Mouse (Mus musculus): ENCODE data around the gene Zic1. TPM values are rescaled to one million over a fixed set of nuclear protein-coding genes. Genes with fewer than 3 reads are reported as not detected.

Gene Zic1
- polyA plus RNA-seq, 1 experiment: not detected

DNA sequence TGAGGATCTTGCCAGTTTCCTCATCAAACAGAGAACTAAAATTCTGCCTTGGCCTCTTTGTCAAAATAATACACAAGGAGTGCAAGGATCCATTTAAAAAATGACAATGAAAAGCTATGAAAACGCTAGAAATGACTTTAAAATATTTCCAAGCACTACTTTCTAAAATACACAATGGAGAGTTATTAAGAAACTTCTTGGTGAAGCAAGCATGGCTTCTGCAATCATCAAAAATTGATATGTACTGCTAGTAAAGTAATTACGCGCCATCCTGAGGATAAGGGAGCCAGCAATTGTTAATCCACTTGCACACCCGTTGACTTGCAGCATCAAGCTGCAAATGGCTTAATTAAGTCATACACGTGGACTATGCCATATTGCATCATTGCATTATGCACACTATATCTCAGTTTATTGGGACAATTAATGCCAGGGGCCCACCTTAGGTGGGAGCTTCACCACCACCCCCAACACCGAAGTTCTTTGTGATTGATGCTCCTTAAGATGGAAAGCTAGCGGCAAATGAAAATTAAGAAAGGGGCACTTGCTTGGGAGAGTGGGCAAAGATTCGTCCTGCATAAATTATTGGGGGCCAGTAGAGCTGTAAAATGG, 35.0 kb upstream of the Zic1 start:
- Histone ChIP-seq H3K4me3 (ENCODE audit: insufficient read depth, low read depth, low read length) (no peak overlapping the region), H3K27ac (ENCODE audit: insufficient read depth, low read depth, low read length) (no peak overlapping the region), H3K4me1 (ENCODE audit: control insufficient read depth, insufficient read depth, low read length) (no peaks in the 10 kb centered on the region)
- WGBS: 44% methylated on average over 8 of the region's 8 CpGs
- TF ChIP-seq POLR2A (IDR thresholded peaks at IDR 0.05; ENCODE audit: insufficient read depth, low read depth, low read length) (no peak), CTCF (IDR thresholded peaks at IDR 0.05; ENCODE audit: insufficient read depth, low read depth, low read length) (no peak)

DNA sequence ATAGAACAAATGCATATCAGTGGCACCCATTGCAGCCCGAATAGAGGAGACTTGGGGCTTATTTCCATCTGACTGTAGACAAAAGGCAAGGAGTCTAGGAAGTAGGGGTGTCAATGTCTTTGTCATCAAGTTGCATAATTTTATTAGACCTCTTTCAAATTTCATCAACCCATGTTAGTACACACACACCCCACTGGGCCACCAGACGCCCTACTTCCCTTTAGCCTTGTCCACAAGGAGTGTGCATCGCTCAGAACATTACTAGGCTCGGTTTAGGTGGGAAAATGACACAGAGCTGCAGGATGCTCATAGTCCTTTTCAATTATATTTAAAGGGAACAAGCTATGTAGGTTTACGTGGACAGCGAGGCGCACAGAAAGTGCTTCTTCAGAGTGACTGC, 34.4 kb upstream of the Zic1 start:
- no peaks in the 10 kb centered on the region for H3K4me1 ChIP-seq (ENCODE audit: control insufficient read depth, insufficient read depth, low read length)
- H3K4me3 ChIP-seq (ENCODE audit: insufficient read depth, low read depth, low read length): no peak overlapping the region
- no peak for TF ChIP-seq POLR2A (IDR thresholded peaks at IDR 0.05; ENCODE audit: insufficient read depth, low read depth, low read length)
- TF ChIP-seq CTCF (IDR thresholded peaks at IDR 0.05; ENCODE audit: insufficient read depth, low read depth, low read length): no peak
- no peak overlapping the region for H3K27ac ChIP-seq (ENCODE audit: insufficient read depth, low read depth, low read length)
- 61% methylated on average over 7 of the region's 7 CpGs for WGBS

DNA sequence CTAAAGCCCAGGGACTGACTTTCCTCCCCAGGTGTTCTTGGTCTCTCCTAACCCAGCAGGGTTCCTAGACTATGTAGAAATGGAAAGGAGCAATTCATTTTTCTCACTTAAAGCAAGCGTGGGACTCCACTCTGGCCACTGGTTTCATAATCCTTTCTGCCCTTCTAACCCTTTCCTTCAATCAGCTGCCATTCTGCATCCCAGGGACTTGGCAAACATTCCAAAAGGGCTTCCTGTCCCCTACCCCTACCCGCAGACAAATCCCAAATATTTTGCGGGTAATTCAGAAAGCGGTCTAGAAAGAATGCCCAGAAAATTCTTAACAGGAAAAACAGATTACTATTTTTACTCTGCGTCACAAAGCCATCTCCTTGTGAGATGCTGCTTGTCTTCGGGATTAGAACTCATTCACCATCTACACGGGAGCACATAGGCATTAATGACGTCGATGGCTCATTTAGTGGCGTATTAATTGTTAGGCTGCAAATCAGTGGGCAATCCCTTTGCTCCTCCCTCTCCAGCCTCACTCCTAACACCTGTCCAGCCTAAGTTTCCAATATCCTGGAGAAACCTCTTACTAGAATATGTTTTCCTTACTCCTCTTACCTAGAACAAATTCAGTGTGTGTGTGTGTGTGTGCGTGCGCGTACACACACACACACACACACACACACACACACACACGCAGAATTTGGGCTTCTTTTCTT, 29.6 kb upstream of the Zic1 start:
- Histone ChIP-seq H3K4me3 (ENCODE audit: insufficient read depth, low read depth, low read length) (no peak overlapping the region), H3K27ac (ENCODE audit: insufficient read depth, low read depth, low read length) (no peak overlapping the region), H3K4me1 (ENCODE audit: control insufficient read depth, insufficient read depth, low read length) (no peaks in the 10 kb centered on the region)
- TF ChIP-seq POLR2A (IDR thresholded peaks at IDR 0.05; ENCODE audit: insufficient read depth, low read depth, low read length): no peak
- no peak for TF ChIP-seq CTCF (IDR thresholded peaks at IDR 0.05; ENCODE audit: insufficient read depth, low read depth, low read length)
- 22% methylated on average over 14 of the region's 14 CpGs for WGBS

DNA sequence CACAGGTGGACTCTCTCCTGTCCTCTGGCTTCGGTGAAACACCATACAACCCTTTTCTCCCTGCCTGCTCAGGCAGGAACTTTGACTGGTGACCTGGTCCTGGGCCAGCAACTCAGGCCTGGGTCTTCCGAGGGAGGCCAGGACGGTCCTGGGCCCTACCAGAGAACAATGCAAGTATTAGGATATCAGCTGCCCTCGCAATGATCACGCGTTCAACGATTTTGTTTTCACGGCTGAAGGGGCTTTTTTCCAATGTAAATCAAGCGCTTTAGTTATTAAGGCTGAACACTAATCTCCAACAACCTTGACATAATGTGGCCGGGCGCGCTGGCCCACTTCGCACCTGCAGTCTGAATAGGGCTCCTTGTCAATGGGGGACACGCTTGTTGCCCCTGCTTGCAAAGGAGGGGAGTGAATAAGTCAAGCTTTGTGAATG, 28.6 kb upstream of the Zic1 start:
- TF ChIP-seq POLR2A (IDR thresholded peaks at IDR 0.05; ENCODE audit: insufficient read depth, low read depth, low read length) (no peak), CTCF (IDR thresholded peaks at IDR 0.05; ENCODE audit: insufficient read depth, low read depth, low read length) (no peak)
- no peak overlapping the region for H3K27ac ChIP-seq (ENCODE audit: insufficient read depth, low read depth, low read length)
- 22% methylated on average over 14 of the region's 14 CpGs for WGBS
- no peaks in the 10 kb centered on the region for H3K4me1 ChIP-seq (ENCODE audit: control insufficient read depth, insufficient read depth, low read length)
- H3K4me3 ChIP-seq (ENCODE audit: insufficient read depth, low read depth, low read length): no peak overlapping the region

DNA sequence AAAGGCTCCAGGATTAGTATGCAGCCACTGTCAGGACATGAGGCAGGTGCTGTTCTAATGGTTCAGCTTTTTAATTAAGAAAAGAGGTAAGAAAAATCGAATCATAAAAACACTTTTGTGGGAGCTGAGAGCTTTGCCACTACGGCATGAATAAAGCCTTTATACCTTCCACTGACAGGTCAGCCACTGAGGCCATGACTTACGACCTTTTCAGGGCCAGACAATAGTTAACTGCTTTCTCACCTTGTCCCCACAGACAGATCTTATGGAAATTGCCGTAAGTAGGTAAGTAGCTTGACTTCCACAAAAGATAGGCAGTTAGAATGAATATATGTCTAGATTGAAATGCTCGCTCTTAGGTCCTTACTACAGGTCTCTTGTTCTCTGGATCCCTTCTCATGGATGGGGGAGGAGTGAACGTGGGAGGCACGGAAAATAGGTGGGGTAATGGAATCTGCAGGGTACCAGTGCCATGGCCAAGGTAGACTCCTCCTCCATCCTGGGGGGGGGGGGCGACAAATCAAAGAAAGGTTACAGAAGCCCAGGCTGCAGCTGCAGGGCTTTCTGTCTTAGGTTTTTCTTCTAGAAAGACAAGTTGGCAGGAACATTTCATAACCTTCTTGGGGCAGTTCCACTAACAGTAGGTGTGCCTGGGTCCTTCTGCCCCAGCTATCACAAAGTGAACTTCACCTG, 27.9 kb upstream of the Zic1 start:
- no peak for TF ChIP-seq POLR2A (IDR thresholded peaks at IDR 0.05; ENCODE audit: insufficient read depth, low read depth, low read length)
- no peak for TF ChIP-seq CTCF (IDR thresholded peaks at IDR 0.05; ENCODE audit: insufficient read depth, low read depth, low read length)
- no peak overlapping the region for H3K27ac ChIP-seq (ENCODE audit: insufficient read depth, low read depth, low read length)
- no peaks in the 10 kb centered on the region for H3K4me1 ChIP-seq (ENCODE audit: control insufficient read depth, insufficient read depth, low read length)
- no peak overlapping the region for H3K4me3 ChIP-seq (ENCODE audit: insufficient read depth, low read depth, low read length)
- whole genome bisulfite sequencing: 39% methylated on average over 8 of the region's 8 CpGs

DNA sequence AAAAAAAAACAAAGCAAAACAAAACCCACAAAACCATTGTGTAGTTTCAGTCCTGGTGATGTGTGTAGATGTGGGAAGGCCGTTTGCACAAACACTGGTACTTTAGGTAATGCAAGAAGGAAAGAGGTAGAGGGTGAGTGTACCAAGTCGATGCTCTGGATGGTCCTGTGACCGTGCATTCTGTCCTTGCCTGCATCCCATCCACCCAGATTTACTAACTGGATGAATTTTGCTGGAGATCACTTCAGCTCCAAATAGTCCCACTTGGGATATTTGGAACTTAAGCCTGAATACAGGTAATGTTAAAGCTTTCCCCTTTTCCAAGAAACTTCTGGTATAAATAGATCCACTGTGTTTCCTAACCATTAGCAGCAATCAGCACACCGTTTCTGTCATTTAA, 22.6 kb upstream of the Zic1 start:
- peaks cover 5% of the 10 kb centered on the region; the same call in 1 of the 2 replicates for H3K4me1 ChIP-seq (ENCODE audit: control insufficient read depth, insufficient read depth, low read length)
- H3K4me3 ChIP-seq (ENCODE audit: insufficient read depth, low read depth, low read length): no peak overlapping the region
- H3K27ac ChIP-seq (ENCODE audit: insufficient read depth, low read depth, low read length): no peak overlapping the region
- TF ChIP-seq POLR2A (IDR thresholded peaks at IDR 0.05; ENCODE audit: insufficient read depth, low read depth, low read length) (no peak), CTCF (IDR thresholded peaks at IDR 0.05; ENCODE audit: insufficient read depth, low read depth, low read length) (no peak)
- 40% methylated on average over 4 of the region's 4 CpGs for WGBS

DNA sequence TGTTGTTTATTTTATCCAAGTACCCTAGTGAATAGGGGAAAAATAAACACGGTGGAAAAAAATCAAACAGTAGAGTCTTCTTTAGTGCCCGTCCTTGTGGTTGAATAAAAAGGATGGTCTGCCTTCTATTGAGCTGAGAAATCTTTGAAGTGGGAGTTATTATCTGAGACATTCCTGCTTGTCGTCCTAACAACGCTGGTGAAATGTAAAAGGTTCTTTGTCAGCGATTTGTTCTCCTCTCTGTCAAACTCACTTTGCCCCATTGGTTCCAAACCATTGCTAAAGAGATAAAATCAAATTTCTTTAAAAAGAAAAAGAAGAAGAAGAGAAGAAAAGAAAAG, 22.1 kb upstream of the Zic1 start:
- H3K4me3 ChIP-seq (ENCODE audit: insufficient read depth, low read depth, low read length): no peak overlapping the region
- H3K27ac ChIP-seq (ENCODE audit: insufficient read depth, low read depth, low read length): no peak overlapping the region
- peaks cover 5% of the 10 kb centered on the region; the same call in 1 of the 2 replicates for H3K4me1 ChIP-seq (ENCODE audit: control insufficient read depth, insufficient read depth, low read length)
- WGBS: 33% methylated on average over 5 of the region's 5 CpGs
- TF ChIP-seq POLR2A (IDR thresholded peaks at IDR 0.05; ENCODE audit: insufficient read depth, low read depth, low read length): no peak
- TF ChIP-seq CTCF (IDR thresholded peaks at IDR 0.05; ENCODE audit: insufficient read depth, low read depth, low read length): no peak

DNA sequence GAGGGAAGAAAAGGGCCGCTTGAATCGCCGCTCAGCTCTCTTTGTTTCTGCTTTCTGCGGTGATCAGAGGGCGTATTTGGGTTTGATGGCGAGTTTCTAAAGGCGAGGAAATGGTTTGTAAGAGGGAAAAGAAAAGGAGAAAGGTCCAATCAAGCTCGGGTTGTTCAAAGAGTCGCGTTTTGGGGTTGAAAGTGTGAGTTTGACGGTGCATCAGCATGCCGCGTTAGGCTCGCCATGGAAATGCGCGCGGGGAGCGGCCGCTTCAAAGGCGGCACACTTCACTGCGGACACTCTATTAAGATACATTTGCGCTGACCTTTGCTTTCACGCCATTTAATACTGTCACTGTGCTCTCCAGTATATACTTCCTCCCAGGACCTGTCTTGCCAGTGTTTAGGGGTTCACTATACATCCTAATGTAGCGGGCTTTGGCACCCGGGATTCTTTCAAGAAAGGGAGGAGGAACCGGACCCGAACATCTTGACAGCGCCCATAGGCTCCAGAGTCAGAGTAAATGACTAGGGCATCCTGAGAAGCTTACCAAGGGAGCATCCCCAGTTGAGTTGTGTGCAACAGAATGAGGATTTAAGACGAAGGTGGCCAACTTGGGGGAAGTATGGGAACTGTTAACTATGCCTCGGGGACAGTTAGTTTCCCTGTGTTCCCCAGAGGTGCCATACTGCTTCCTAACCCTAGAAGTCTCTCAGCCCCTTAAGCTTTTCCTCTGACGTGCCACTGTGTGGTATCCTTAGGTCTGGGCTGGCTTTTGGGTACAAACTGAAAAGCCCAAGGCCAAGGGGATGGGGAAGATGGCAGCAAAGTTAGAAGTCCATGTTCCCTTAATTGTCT, 21.5 kb upstream of the Zic1 start:
- peaks cover 5% of the 10 kb centered on the region; the same call in 1 of the 2 replicates for H3K4me1 ChIP-seq (ENCODE audit: control insufficient read depth, insufficient read depth, low read length)
- H3K27ac ChIP-seq (ENCODE audit: insufficient read depth, low read depth, low read length): no peak overlapping the region
- no peak overlapping the region for H3K4me3 ChIP-seq (ENCODE audit: insufficient read depth, low read depth, low read length)
- TF ChIP-seq CTCF (IDR thresholded peaks at IDR 0.05; ENCODE audit: insufficient read depth, low read depth, low read length): no peak
- 15% methylated on average over 31 of the region's 31 CpGs for WGBS

All from olfactory bulb, adult 2 months (tissue).